Mouse (Mus musculus): ENCODE measurements at regions not wholly inside any gene's neighbourhood (a gene's known extent, or its start where the extent isn't known, plus 50 kb on each side); places are given as distances from the start of the nearest gene placed in this dataset.
"Not testable (repeated sequence)": the region's sequence is repeated elsewhere in the genome, so short reads cannot be mapped to it uniquely, and the experiment has no call there.

DNA sequence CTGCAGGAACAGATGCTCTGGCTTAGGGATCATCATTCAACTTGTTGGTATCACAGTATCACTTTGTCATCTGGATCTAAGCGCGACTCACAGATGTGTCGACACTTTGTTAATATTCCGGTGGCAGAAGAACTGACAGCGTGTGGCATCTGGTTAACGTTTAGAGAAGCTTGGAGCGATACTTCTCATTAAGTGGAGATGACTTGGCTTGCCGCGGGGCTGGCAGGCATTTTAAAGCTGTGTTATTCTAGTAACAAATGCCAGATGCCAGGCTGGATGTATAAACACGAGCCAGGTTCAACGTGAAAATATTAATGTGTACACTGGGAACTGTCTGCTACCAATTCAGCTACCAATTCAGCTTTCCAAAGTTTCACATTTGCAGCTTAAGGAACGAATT, 430.3 kb upstream of the Dab2 start:
- no peak for DNase-seq (ENCODE audit: low spot score)

DNA sequence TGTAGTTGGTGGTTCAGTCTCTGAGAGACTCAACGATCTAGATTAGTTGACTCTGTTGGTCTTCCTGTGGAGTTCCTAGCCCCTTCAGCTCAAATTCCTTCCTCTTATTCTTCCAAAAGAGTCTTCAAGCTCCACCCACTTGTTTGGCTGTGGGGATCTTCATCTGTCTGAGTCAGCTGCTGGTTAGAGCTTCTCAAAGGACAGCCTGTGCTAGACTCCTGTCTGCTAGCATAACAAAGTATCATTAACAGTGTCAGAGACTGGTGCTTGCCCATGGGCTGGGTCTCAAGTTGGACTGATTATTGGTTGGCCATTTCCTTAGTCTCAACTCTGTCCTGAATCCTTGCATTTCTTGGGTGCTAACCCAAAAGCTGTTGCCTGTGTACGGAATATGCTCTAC, 429.7 kb upstream of the Dab2 start:
- no peak for DNase-seq (ENCODE audit: low spot score)

DNA sequence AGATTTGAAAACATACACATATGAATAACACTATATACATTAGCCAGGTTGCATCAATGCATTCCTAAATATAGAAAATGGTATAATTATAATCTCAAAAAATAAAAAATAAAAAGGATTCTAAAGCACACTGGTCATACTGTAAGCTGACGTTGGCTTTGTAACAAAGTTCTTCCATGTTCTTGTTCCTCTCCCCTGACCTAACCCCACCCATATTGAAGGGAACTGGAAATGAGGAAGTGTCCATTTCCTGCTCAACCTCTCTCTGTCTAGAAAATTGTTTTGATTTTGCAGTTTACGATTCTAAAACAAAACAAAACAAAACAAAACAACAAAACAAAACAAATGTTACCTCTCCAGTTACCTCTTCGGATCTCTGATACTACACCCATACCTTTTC, 427.5 kb upstream of the Dab2 start:
- no peak for DNase-seq (ENCODE audit: low spot score)

DNA sequence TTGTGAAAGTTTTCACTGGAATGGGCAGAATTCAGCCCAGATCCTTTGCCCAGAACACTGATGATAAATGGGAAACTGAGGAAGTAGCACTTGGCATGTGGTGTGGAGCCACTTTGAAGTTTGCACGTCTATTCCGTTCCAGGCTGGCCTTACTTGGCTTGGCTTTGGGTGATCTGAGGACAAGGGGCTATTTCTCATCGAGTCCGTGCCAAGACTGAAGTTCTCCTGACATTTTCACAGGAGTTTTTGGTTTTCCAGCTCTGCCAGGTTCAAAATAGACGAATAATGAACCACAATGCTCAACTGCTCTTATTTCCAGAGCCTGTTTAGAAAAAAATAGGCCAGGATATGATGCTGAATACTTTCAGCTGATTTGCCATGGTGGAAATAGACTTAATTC, 421.8 kb upstream of the Dab2 start:
- DNase-seq (ENCODE audit: low spot score) = no peak

DNA sequence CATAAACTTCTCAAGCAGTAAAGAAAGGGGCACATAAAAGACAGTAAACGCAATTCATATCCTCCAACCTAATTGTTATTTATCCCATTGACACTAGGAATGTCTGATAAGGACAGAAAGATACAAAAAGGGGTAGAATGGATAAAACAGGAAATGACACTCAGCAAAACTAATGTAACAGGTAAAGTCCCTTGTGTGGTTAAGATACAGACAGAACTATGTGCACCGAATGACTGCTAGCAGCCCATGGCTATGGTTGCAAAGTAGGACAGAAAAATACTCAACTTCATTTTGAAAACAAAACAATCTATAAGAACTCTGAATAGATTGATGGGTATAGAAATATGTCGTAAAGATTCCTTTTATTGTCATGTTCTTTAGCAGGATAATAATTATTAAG, 408.4 kb upstream of the Dab2 start:
- DNase-seq (ENCODE audit: low spot score) = no peak

DNA sequence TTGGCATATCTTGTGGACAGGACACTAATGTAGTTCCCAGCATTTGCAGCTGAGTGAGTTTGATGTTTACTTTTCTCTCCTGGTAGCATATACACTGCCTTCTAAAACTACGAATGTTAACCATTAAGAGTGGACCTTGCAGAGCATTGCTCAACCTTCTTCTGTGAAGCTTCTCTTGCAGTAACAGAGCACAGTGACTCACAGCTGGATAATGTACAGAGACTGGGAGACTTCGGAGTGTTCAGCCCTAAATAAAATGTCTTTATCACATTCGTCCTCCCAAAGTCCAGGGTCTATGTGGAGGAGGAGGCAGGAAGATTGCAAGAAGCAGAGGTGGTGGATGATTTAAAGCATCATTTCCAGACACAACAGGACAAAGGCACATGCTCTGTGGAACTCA, 407.6 kb upstream of the Dab2 start:
- no peak for DNase-seq (ENCODE audit: low spot score)

DNA sequence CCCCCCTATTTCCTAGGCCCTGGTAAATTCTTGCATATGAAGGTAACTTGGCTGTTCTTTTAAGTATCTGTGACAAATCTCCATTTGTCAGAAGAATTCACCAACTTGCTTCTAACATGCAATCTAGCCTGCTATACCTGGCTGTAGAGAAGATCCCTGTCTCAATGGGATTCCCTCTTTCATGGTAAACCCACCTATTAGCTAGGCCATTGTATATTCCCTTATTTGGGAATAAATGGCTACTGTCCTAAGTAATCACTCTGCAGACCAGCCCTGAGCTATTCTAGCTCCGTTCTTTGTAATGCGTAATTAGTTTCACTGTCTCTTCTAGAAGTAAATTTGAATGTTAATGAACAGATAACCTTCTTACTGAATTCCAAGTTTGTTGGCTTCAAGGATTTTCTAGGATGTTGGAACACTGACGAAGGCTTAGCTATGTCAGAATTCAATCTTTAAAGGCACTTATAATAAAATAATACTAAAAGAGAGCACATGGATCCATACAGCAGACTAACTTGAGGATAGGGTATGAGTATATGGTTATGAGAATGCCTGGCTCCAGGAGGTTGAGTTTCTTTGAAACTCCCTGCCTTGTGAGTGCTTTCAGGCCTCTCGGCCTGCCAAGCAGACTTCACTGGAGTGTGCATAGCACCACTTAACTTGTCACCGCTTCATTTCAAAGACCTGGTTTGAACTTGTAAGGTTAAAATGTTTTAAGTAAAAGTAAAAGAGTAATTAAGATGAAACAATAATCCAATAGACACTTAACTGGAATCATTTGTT, 403.7 kb upstream of the Dab2 start:
- DNase-seq (ENCODE audit: low spot score) = not testable (repeated sequence)

DNA sequence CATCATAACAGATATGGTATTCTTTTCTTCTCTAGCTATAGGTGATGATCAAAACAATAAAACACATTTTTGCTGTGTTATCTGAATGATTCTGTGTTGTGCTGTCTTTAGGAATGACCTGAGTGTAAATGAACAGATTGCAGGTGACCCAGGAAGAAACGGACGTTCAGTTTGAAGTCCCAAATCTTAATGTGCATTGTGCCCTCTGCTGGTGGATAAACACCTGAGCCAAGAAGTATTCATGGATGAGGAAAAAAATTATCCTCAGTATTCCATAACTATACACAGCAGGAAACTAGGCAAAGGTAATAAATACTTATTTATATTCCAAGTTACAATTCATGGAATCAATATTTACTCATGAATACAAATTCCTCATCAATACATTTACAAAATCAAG, 384.3 kb upstream of the Dab2 start:
- no peak for DNase-seq (ENCODE audit: low spot score)

DNA sequence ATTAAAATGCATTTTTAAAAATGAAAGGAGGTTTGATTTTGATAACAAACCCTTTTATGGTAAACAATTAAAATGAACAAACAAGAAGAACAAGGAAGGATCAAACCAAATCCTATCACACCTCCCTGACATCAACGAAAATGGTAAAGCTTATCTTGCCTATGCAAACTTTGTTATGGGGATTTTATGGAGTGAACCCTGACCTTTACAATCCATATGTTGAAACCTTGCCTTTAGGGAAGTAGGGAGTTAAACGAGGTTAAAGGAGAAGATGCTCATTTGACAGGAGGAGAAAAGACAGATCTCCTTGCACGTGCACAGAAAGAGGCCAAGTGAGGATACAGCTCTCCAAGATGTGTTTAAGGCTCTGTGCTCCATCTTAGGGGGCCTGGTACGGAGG, 379.5 kb upstream of the Dab2 start:
- no peak for DNase-seq (ENCODE audit: low spot score)

DNA sequence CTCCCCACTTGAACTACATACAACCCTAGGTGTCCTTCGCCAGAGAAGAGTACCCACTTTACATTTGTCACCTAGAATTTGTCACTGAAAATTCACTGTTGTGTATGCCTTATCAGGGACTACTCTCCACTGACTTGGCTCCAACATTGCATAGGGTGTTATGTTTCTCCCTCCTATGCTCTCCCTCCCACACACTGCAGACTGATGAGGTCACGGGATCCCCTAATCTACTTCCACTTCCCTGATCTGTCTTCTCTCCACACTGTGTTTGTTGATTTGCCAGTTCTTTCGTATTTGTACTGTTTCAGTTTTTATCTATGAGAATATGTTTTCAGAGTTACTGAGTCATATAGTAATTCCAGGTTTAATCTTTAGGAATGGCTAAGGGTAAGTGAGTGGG, 371.8 kb upstream of the Dab2 start:
- DNase-seq (ENCODE audit: low spot score) = no peak

DNA sequence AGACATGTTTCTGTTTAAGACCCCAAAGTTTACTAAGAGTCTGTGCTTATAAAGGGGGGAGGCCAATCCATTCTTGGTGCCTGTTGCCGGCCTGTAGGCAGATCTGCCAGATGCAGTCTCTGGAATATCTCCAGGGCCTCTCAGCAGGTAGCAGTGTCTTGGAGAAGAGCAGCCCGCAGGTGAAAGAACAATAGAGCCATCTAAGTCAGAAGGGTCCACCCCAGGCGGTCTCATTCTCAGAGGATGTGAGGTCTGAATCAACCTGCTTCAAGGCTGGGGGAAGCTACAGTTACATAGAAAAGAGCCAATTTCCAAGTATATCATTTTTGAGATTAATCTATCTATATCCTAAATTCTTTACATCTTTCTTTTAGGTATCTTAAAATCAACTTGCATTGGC, 366.0 kb upstream of the Dab2 start:
- DNase-seq (ENCODE audit: low spot score) = no peak

DNA sequence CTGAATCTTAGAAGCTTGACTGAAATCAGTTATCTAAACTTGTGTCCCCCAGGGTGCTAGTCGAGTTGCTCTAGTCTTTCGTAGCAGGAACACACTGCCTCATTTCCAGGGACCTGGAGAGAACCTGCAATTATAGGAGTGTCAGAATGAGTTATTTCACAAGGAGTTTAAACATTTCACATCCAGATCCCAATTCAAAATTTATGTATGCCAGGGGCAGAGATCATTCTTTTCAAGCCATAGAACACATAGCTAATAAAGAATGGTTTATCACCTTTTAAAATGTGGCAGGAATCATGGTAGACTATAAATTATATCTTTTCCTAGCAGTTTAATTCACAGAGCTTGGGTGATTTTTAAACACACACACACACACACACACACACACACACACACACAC, 358.6 kb upstream of the Dab2 start:
- no peak for DNase-seq (ENCODE audit: low spot score)

DNA sequence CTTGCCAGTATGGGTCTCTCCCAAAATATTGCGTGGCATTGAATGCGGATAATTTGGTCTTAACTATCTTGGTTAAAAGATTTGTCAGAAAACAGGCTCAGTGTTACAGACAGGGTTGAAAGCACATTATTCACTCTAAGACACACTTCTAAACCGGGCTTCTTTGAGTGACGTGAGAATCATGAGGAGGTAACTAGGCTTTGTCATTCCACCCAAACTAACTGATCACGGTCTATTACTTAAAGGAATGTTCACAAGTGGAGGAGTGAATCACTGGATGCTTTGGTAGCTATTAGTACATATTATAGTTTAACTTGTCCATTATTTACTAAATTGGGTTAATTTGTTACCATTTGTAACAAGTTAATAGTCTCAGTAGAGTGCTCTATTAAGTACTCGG, 352.9 kb upstream of the Dab2 start:
- DNase-seq (ENCODE audit: low spot score) = no peak

DNA sequence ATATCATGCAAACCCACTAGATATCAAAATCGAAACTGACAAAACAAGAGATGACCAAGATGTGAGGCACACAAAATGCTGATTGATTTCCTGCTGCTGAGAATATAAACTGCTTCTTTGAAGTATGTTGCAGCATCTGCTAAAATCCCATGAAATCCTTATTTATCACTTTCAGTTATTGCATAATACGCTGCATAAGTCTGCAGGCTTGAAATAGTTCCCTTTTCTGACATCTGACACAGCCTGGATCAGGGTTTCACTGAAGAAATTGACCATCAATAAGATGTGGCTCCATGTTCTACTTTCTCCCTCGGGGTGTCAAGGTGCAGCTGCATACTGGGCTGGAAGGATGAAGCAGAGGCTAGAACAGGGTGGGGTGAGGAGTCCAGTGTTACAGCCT, 348.7 kb upstream of the Dab2 start:
- no peak for DNase-seq (ENCODE audit: low spot score)

DNA sequence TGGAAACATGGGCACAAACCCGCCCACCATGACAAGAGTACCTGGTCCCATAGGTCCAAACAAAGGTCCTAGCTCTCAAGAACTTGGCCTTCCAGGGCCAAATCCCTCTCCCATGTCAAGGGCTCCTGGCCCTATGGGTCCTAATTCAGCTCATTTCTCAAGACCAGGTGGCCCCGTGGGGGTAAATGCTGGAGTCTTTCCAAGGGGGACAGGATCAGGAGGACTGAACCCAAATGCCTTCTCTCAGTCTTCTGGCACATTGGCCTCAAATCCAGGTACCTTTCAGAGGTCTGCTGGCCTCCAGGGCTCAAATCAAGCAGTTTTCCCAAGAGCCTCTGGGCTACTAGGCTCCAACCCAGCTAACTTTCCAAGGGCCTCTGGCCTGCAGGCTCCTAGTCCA, 347.9 kb upstream of the Dab2 start:
- not testable (repeated sequence) for DNase-seq (ENCODE audit: low spot score)

DNA sequence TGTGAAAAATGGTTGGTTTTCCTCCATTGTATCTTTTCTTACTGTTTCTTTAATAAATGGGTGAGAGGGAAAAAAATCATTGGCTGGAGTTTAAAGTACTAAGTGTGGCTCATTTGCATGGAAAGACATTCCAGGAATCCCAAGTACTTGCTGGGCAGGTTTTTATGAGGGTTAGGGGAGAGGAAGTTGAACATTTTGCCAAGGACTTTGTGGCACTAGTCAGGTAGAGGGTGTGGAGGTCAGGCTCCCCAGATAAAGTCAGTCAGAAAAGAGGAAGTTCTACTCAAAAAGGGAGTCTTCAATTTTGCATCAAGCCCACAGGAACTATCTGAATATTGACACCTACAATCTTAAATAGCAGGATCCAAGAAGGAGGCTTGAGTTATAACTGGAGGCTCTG, 346.5 kb upstream of the Dab2 start:
- no peak for DNase-seq (ENCODE audit: low spot score)

DNA sequence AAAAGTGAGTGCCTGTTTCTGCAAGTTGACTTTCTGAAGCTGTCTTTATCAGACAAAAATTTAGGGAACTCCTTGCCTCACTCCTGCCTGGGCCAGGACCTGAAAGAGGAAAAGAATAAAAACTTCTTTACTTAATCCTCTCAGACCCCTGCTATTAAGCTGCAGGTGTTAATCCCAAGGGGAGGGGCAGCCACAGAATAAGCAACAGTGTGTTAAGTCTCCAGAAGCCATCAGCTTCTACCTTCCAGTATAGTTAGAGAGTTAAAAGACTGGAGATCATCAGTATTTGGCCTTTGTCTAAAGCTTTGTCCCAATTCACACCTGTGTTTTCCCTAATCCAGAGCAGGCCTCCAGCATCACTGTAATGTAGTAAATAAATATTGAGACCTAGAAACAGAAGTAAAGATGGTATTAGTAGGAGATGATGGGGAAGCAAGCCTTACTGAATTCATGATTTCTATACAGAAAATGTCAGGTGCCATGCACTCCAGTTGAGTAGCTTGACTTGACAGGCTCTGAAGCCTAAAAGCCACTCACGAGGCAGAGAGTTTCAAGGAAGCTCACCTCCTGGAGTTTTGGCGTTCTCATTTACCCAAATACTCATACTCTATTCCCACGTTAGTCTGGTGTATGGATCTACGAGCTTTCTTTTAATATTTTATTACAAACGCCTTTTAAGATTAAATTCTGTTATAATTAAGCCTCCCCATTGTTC, 308.1 kb upstream of the Dab2 start:
- DNase-seq (ENCODE audit: low spot score) = no peak

DNA sequence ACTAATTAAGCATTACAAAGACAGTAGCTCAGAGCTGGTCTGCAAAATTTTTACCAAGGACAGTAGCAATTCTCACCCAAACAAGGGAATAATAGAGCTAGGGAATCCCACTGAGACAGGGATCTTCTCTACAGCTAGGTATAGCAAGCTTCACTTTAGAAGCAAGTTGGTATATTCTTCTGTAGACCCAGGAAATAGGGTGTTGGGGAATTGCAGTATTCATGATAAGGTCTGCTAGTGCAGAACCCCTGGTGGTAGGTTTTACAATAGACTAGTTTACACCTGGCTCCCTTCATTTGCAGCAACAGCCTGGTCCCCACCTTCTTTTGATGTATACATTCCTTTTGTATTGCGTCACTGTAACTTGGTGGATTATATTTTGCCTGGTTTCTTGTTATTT, 307.4 kb upstream of the Dab2 start:
- DNase-seq (ENCODE audit: low spot score) = not testable (repeated sequence)

DNA sequence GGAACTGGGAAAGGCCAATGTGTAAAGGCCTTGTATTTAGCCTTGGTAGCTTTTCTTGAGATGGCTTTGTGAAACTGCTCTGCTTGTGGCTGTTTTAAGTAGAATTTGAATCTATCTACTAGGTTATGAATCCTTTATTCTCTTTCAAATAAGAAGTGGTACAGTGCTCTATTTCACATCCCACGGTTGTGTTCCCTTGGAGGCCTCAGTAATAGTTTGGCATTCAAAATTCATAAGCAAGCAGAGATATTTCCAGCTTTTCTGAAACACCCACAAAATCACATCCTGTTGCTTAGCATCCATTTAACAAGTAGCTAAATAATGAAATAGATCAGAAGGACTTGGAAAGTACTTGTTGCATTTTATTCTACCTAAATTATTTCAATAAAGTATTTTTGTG, 298.8 kb upstream of the Dab2 start:
- DNase-seq (ENCODE audit: low spot score) = no peak

DNA sequence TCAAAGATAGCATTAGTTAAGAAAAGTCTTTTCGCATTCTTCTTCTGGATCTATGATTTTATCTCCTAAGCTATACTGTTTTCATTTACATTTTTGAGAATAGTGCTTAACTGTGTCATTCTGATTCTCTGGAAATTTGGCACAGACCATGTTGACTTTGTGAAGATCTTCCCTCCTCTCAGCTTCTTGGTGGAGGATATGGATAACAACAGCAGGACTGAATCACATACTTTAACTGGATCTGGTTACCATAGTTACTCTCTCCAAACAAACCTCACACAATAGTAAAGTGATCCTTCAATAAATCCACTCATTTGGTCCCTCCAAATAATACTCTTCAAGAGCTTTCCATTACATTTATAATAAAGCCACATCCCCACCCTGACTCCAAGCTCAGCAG, 298.2 kb upstream of the Dab2 start:
- no peak for DNase-seq (ENCODE audit: low spot score)

DNA sequence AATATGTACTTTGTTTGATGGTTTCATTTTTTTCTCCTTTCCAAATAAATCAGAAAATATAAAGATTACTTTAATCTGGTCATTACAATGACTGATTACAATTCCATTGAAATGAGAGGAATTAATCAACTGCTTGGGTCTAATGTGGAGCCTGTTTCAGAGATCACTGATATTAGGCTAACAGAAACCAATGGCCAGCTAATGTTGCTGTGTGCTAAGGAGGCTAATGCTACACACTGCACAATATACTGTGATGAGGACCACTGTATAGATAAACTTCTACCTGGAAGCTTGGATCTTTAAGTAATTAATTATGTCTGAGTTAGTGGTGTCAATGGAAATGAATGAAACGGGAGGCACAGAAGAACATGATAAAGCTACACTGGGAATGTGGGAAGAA, 284.6 kb upstream of the Dab2 start:
- DNase-seq (ENCODE audit: low spot score) = no peak

DNA sequence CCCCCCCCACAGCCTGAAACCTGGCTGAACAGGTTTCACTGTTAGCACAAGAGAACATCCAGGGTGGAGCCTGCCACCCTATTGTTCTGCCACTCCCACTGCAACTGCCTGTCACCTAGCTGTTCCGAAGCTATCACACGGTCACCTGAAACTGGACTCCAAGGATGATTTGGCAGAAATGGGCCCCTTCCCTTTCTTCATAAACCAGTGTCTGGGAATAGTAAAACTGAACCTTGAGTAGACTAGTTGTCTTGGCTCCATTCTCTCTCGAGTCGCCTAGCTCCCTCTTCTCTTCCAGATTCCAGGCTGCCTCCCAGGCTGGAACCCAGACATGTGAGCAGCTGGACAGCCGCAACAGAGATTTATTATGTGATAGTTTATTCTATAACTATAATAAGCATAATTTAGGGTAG, 282.9 kb upstream of the Dab2 start:
- no peak for DNase-seq (ENCODE audit: low spot score)

DNA sequence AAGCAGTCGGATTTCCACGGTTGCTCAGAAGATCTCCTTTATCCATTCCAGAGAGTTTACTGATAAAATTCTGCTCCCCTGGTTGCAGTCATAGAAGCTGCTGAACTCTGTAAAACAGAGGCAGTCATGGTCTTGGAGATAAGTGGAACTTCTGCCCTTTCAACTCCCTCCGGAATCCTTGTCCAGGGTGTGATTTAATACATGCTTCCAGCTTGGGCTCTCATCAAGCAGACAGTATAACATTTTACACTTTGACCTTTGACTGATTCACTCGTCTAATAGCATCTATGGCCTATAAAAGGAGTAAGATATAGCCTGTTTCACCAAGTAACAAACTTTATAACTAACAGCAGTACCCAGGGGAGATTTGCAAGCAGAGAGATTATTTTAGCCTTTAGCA, 274.0 kb upstream of the Dab2 start:
- no peak for DNase-seq (ENCODE audit: low spot score)

DNA sequence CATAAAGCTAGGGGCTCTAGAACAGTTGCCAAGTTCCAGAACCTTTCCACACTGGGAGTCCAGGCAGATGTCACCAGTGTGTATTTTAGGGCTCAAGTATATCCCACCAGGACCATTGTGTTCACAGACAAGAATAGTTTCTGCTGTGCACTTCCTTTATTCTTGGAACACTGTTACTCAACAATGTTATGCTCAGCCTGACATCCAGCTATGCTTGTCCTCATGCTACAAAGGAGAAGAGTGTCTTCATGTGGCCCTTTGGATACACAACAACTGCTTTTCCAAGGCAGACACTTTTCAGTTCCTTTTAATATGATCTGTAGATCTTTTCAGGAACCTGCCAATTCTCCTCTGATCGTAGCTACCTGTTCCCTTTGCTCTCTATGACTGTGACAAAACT, 270.4 kb upstream of the Dab2 start:
- DNase-seq (ENCODE audit: low spot score) = no peak

Measured in testis, postnatal 14 days (tissue).